Mouse (Mus musculus) heart, embryonic 11.5 days (tissue): ENCODE results near the gene Tor3a. TPM values are rescaled to one million over a fixed set of nuclear protein-coding genes. Genes with fewer than 3 reads are reported as not detected.

Source experiments
- ATAC-seq: fragments of 200-750 bp; cut with Nextera tagmentation; replicated peaks from 2 replicates; pipeline ENCODE4 v1.8.0; 2017; ENCODE audit warnings: moderate library complexity; ENCODE audit not compliant: insufficient number of reproducible peaks, low FRiP score, low TSS enrichment
- H3K27ac ChIP-seq: fragments of 300-500 bp; sonication (generic); 2 replicates; pipeline ENCODE4 v1.5.1; 2014; ENCODE audit warnings: mild to moderate bottlenecking, low read depth, low read length
- H3K27me3 ChIP-seq: fragments of 300-500 bp; sonication (generic); 2 replicates; pipeline ENCODE4 v1.6.1; 2014; ENCODE audit warnings: mild to moderate bottlenecking, low read length, mixed read lengths; ENCODE audit not compliant: control insufficient read depth, insufficient read depth
- H3K36me3 ChIP-seq: fragments of 300-500 bp; sonication (generic); 2 replicates; pipeline ENCODE4 v1.6.1; 2014; ENCODE audit warnings: mild to moderate bottlenecking, low read length, moderate library complexity, mixed read lengths; ENCODE audit not compliant: control insufficient read depth, insufficient read depth
- H3K4me1 ChIP-seq: fragments of 300-500 bp; sonication (generic); 2 replicates; pipeline ENCODE4 v1.6.1; 2014; ENCODE audit warnings: low read length; ENCODE audit not compliant: control insufficient read depth, insufficient read depth
- H3K4me2 ChIP-seq: fragments of 300-500 bp; sonication (generic); 2 replicates; pipeline ENCODE4 v1.6.1; 2014; ENCODE audit warnings: mild to moderate bottlenecking, moderate library complexity
- H3K4me3 ChIP-seq: fragments of 300-500 bp; sonication (generic); 2 replicates; pipeline ENCODE4 v1.5.1; 2014; ENCODE audit warnings: low read depth, low read length
- H3K9ac ChIP-seq: fragments of 300-500 bp; sonication (generic); 2 replicates; pipeline ENCODE4 v1.6.1; 2014; ENCODE audit warnings: mild to moderate bottlenecking, low read depth, low read length, moderate library complexity
- H3K9me3 ChIP-seq: fragments of 300-500 bp; sonication (generic); replicated peaks from 2 replicates; pipeline ENCODE4 v1.6.1; 2016; ENCODE audit warnings: low read length; ENCODE audit not compliant: control insufficient read depth
- WGBS: fragments of 180-500 bp; shearing (Covaris S2); extraction: QIAGEN DNeasy Blood & Tissue Kit; methylation state at CpG from one replicate; pipeline ENCODE4 v1.1.7; 2014; ENCODE audit not compliant: insufficient replicate concordance; 5-methylcytosine and 5-hydroxymethylcytosine counted together
- polyA plus RNA-seq: library from polyadenylated mRNA; unstranded; fragments of >200 nt; fragmentation: Nextera tagmentation; extraction: Ambion mirVana; gene quantifications from 2 replicates; pipeline ENCODE4 v1.2.1, GENCODE M21; 2014

Tor3a gene
- polyA plus RNA-seq, 1 experiment from 2014 or later: 4.5 TPM

- 77% methylated on average over 5 of the region's 5 CpGs for WGBS
- ATAC-seq: no peak
These were observed 2.4 kb upstream of the Tor3a start for GRCm38 (mm10) chr1:156676596-156676995.

GRCm38 (mm10) chr1:156676171-156676570 lies 2.0 kb upstream of the Tor3a start:
- Histone ChIP-seq H3K9me3 (no peaks in the 10 kb centered on the region), H3K27ac (no peak overlapping the region), H3K9ac (no peak overlapping the region), H3K4me2 (no peak overlapping the region), H3K36me3 (peaks cover 2% of the 10 kb centered on the region), H3K4me3 (no peak overlapping the region), H3K27me3 (no peaks in the 10 kb centered on the region), H3K4me1 (peaks cover 3% of the 10 kb centered on the region; the same call in 1 of the 2 replicates)
- ATAC-seq: no peak
- WGBS: 22% methylated on average over 12 of the region's 12 CpGs

More at GRCm38 (mm10) chr1:156676596-156676995, 2.4 kb upstream of the Tor3a start:
- Histone ChIP-seq H3K4me3 (no peak overlapping the region), H3K9me3 (no peaks in the 10 kb centered on the region), H3K27ac (no peak overlapping the region), H3K4me1 (peaks cover 3% of the 10 kb centered on the region; the same call in 1 of the 2 replicates), H3K9ac (no peak overlapping the region), H3K27me3 (no peaks in the 10 kb centered on the region), H3K4me2 (no peak overlapping the region), H3K36me3 (peaks cover 4% of the 10 kb centered on the region)

- peaks cover 7% of the 10 kb centered on the region for H3K4me1 ChIP-seq
- H3K36me3 ChIP-seq: no peaks in the 10 kb centered on the region
- peak overlapping the region; percentile 68 for H3K4me3 ChIP-seq
- H3K4me2 ChIP-seq: peak overlapping the region; percentile 100
- WGBS: under 1% methylated on average over 29 of the region's 29 CpGs
- peak; percentile 44; the same call in 1 of the 2 replicates for ATAC-seq
- H3K9me3 ChIP-seq: no peaks in the 10 kb centered on the region
- no peaks in the 10 kb centered on the region for H3K27me3 ChIP-seq
- no peak overlapping the region for H3K27ac ChIP-seq
- H3K9ac ChIP-seq: peak overlapping the region; percentile 66
These were observed 521 bp downstream of the Tor3a start for GRCm38 (mm10) chr1:156673476-156674194.

GRCm38 (mm10) chr1:156672720-156673475 lies 1.3 kb downstream of the Tor3a start:
- Histone ChIP-seq H3K9me3 (no peaks in the 10 kb centered on the region), H3K27me3 (no peaks in the 10 kb centered on the region), H3K36me3 (no peaks in the 10 kb centered on the region), H3K4me2 (peak overlapping the region; percentile 100), H3K4me3 (peak overlapping the region; percentile 68), H3K9ac (peak overlapping the region; percentile 66), H3K4me1 (peaks cover 9% of the 10 kb centered on the region), H3K27ac (no peak overlapping the region)
- ATAC-seq: no peak
- 8% methylated on average over 14 of the region's 14 CpGs for WGBS

GRCm38 (mm10) chr1:156671921-156672320 lies 2.2 kb downstream of the Tor3a start:
- WGBS: 85% methylated on average over 3 of the region's 3 CpGs
- no peak for ATAC-seq
- Histone ChIP-seq H3K27me3 (no peaks in the 10 kb centered on the region), H3K36me3 (no peaks in the 10 kb centered on the region), H3K9me3 (no peaks in the 10 kb centered on the region), H3K27ac (no peak overlapping the region), H3K4me2 (no peak overlapping the region), H3K9ac (no peak overlapping the region), H3K4me3 (no peak overlapping the region), H3K4me1 (peaks cover 11% of the 10 kb centered on the region)

GRCm38 (mm10) chr1:156669208-156669983 lies 4.8 kb downstream of the Tor3a start:
- Histone ChIP-seq H3K4me1 (peaks cover 10% of the 10 kb centered on the region), H3K27me3 (no peaks in the 10 kb centered on the region), H3K36me3 (no peaks in the 10 kb centered on the region), H3K4me3 (no peak overlapping the region), H3K27ac (no peak overlapping the region), H3K9ac (no peak overlapping the region), H3K4me2 (no peak overlapping the region), H3K9me3 (no peaks in the 10 kb centered on the region)
- no peak for ATAC-seq
- WGBS: 41% methylated on average over 11 of the region's 11 CpGs

GRCm38 (mm10) chr1:156668602-156669001 lies 5.6 kb downstream of the Tor3a start:
- ATAC-seq: no peak
- no peaks in the 10 kb centered on the region for H3K36me3 ChIP-seq
- no peaks in the 10 kb centered on the region for H3K9me3 ChIP-seq
- 30% methylated on average over 5 of the region's 5 CpGs for WGBS
- no peak overlapping the region for H3K4me2 ChIP-seq
- no peaks in the 10 kb centered on the region for H3K27me3 ChIP-seq
- H3K4me1 ChIP-seq: peaks cover 9% of the 10 kb centered on the region; the same call in 1 of the 2 replicates
- H3K4me3 ChIP-seq: no peak overlapping the region
- no peak overlapping the region for H3K27ac ChIP-seq
- no peak overlapping the region for H3K9ac ChIP-seq

GRCm38 (mm10) chr1:156667141-156667926 lies 6.8 kb downstream of the Tor3a start:
- H3K36me3 ChIP-seq: no peaks in the 10 kb centered on the region
- 73% methylated on average over 23 of the region's 23 CpGs for WGBS
- no peak overlapping the region for H3K27ac ChIP-seq
- H3K27me3 ChIP-seq: no peaks in the 10 kb centered on the region
- ATAC-seq: 0 out of 2 replicates have a peak, but pooled peaks have one; percentile 10
- no peaks in the 10 kb centered on the region for H3K9me3 ChIP-seq
- H3K9ac ChIP-seq: no peak overlapping the region
- H3K4me1 ChIP-seq: peaks cover 9% of the 10 kb centered on the region; the same call in 1 of the 2 replicates
- H3K4me2 ChIP-seq: no peak overlapping the region
- H3K4me3 ChIP-seq: no peak overlapping the region
